Mouse (Mus musculus) mouse trophoblast stem cell (cell line): ENCODE data around the gene Efna1.

Source experiments
- in situ Hi-C, 2 experiments: fragments of 300-500 bp; cut with MseI, MboI; formaldehyde crosslinking; loops; 2 replicates in 1 of 2; 3 replicates in 1 of 2; pipeline ENCODE4 v1.15.1; 2025

The Efna1 gene

DNA sequence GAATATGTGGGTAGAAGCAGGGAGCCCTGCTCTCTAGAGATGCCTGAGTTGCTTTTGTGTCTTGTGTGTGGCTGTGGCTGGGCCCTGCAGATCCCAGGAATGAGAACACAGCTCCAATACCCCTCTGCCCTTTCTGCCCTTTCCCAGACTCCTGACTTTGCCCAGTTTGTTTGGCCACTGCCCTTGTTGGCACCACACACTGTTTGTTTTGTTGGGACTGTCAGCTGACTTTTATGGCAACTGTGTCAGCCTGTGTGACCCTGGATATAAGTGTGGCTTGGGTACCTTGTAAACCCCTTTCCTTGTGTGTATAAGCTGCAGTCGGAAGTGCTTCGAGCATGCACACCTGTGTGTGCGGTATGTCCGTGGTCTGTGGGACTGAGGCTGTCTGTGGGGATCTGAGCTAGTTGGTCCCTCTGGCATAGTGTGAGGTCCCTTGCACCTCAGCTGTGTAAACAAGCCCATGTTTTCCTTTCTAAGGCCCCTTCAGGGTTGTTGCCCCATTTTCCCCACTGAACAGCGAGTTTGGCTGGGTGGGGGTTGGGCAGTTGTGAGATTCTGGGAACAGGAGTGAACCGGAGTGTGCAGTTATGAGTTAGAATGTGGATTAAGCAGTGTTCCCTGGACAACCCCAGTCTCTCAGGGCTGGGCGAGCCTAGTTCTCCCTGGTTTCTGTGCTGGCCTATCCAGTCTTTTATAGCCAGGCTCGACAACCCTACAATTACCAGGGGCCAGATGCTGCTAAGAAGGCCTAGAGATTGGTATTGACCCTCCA, 24.8 kb upstream of the Efna1 start:
- in situ Hi-C loops: no loop called here

- in situ Hi-C loops: no loop called here
Measured at GRCm38 (mm10) chr3:89305105-89305504, 24.2 kb upstream of the Efna1 start.

- in situ Hi-C loops: no loop called here
Measured at GRCm38 (mm10) chr3:89304440-89304839, 23.5 kb upstream of the Efna1 start.

GRCm38 (mm10) chr3:89300514-89300913, 19.6 kb upstream of the Efna1 start:
- in situ Hi-C loops: no loop called here

DNA sequence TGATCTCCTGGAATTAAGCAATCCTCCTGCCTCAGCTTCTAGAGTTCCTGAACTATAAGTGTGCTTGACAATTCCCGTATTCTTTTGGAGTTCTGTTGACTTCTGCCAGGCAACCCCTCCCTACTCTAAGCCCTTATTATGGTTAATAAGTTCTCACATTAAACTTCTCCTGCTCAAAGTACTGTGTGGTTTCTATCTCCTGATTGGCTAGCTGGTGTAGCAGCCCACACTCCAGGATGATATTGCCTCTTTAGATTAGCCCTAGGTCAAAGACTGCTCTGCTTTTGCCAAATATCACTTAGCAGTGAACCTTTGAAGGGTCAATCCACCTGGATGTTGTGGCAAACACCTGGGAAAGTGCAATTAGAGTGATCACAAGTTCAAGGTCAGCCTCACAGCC, 19.1 kb upstream of the Efna1 start:
- in situ Hi-C loops: no loop called here

DNA sequence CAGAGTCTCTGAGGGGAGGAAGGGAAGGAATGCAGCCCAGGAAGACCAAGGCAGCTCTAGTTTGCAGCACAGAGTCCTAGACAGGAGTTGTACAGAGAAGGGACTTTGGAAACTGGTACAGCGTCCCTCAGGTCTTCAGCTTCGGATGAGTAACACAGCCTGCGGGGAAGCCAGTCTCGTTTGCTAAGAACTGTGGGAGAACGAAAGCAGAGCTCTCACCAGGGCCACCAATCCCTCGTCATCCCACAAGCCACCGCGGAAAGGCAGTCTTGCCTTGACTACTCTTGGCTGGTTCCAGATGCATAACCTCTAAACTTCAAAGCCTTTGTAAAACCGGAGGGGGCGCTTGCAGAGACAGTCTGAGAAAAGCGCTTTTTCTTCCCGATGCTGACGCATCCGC, 18.6 kb upstream of the Efna1 start:
- in situ Hi-C loops: loop anchor here in 1 of 2 experiments (10.0 kb wide), 1 partner anchor 55 kb away; the partner anchor contains the start of genes Krtcap2 and Trim46

DNA sequence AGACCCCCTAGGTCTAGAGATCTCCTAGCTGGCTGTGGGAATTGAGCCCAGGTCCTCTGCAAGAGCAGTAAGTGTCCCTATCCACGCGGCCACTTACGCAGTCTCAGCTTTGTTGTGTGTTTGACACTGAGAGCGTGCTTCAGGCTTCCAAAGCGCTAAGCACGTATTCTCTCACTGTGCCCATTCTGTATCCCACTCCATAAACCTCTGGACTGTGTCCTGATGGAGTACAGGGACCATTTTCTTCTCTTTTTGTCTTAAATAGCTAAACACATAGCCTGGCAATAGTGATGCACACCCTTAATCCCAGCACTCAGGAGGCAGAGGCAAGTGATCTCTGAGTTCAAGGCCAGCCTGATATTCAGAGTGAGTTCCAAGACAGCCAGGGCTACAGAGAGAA, 18.0 kb upstream of the Efna1 start:
- in situ Hi-C loops: loop anchor here in 1 of 2 experiments (10.0 kb wide), 1 partner anchor 54 kb away; the partner anchor contains the start of genes Krtcap2 and Trim46

GRCm38 (mm10) chr3:89296761-89297396, 15.9 kb upstream of the Efna1 start:
- in situ Hi-C loops: loop anchor here in 1 of 2 experiments (10.0 kb wide), 1 partner anchor 52 kb away; the partner anchor contains the start of genes Krtcap2 and Trim46

- in situ Hi-C loops: loop anchor here in 1 of 2 experiments (10.0 kb wide), 1 partner anchor 51 kb away; the partner anchor contains the start of genes Krtcap2 and Trim46
Measured at GRCm38 (mm10) chr3:89295685-89296230, 14.8 kb upstream of the Efna1 start.

DNA sequence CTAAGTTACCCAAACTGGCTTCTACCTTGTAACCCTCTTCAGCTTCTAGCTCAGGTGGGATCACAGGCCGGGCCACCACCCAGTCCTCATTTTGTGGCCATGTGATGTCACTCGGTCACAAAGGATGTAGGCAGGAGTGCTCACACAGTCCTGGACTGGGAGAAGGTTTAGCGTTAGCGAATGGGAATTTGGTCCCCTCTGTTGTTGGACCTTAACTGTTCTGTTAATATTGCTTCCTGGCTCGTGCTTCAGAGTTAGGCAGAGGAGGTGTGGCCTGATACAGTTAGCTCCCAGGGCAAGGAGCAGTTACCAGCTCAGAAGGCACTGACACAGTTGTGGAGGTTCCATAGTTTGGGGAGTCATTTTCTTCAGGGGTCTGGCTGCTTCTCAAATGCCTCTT, 13.3 kb upstream of the Efna1 start:
- in situ Hi-C loops: loop anchor here (5.0 to 10.0 kb wide), 2 partner anchors 42 to 49 kb away; partner anchors contain the start of genes Krtcap2 (in 1 of the 2) and Trim46 (in 1 of the 2)

DNA sequence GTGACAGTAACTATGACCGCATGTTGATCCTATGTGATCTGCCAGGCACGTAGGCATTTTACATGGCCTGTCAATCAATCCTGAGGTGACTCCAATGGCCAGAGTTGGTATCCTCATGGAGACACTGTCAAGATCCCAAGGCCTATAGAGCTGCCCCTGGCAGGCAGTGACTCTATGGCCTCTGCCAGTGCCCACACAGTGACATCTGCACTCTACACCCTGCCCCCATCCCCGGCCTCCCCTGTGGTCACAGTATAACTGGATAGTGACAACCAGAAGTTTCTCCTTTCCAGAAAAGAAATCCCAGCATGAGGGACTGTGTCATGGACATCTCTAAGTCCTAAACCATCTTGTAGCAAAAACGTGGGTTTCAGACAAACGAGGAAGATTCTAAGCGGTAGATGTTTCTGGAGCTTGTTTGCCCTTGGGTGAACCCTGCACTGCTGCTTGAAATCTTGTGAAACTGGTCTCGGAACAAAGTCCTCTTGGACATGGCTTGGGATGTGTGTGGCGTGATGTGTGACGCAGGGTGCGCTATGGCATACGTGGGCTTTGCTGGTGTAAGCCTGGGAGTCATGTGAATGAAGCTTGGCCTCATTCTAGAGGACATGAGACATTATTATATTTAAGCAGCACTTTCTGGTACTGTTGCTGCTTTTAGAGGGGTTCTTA, 12.4 kb upstream of the Efna1 start:
- in situ Hi-C loops: loop anchor here (5.0 to 10.0 kb wide), 2 partner anchors 41 to 49 kb away; partner anchors contain the start of genes Krtcap2 (in 1 of the 2) and Trim46 (in 1 of the 2)

DNA sequence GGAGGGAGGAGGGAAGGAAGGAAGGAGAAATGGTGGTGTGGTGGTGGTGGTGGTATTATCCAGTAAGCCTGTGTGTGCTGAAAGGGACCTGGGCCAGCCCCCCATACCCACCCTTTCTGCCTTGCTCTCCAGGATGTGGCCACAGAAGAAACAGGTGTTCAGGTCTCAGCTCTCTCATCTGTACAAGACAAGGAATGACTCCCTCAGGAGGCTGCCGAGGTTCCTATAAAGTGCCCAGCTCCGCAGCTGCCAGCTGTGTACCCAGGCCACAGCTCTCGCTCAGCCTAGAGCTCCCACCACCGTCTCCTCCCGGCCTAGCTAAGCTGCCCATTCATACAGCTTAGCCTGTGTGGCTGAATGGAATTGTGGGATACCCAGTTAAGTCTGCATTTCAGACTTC, 11.4 kb upstream of the Efna1 start:
- in situ Hi-C loops: loop anchor here (5.0 to 10.0 kb wide), 2 partner anchors 40 to 48 kb away; partner anchors contain the start of genes Krtcap2 (in 1 of the 2) and Trim46 (in 1 of the 2)

- in situ Hi-C loops: loop anchor here (5.0 to 10.0 kb wide), 2 partner anchors 40 to 47 kb away; partner anchors contain the start of genes Krtcap2 (in 1 of the 2) and Trim46 (in 1 of the 2)
Measured at GRCm38 (mm10) chr3:89291874-89292273, 10.9 kb upstream of the Efna1 start.

DNA sequence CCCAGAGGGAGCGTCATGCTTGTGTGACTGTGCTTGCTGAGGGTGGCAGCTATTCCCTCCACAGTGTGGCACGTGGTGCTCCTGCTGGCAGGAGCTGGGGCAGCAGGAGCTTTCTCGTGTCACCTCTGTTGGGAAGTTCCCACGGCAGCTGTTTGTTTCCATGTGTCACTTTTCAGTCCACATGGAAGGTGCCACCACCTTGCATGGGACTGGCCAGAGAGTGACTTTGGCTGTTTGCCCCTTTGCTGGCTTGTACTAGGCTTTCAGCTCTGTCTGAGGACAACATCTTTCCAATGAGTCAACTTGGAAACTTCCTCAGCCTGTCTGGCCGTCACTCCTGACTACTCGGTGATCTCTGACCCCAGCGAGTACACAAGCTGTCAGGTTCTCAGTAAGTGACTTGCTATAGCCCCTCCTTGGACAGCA, 7.6 kb upstream of the Efna1 start:
- in situ Hi-C loops: no loop called here

DNA sequence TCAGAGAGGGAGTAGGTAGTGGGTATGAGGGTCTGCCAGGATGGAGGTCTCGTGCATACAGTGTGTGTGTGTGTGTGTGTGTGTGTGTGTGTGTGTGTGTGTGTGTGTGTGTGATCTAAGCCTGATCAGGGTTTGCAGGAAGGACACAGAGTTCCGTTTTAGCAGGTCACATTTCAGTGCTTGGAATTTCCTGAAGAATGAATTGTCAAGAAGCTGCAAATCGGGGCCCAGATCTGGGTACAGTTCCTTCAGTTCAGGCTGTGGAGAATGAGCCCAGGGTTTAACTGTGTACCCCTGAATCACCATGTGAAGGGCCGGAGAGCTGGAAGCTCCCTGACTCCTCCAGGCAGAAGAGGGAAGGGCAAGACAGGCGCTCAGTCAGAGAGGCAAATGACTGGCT, 6.3 kb upstream of the Efna1 start:
- in situ Hi-C loops: no loop called here

- in situ Hi-C loops: no loop called here
Measured at GRCm38 (mm10) chr3:89285526-89285925, 4.6 kb upstream of the Efna1 start.

DNA sequence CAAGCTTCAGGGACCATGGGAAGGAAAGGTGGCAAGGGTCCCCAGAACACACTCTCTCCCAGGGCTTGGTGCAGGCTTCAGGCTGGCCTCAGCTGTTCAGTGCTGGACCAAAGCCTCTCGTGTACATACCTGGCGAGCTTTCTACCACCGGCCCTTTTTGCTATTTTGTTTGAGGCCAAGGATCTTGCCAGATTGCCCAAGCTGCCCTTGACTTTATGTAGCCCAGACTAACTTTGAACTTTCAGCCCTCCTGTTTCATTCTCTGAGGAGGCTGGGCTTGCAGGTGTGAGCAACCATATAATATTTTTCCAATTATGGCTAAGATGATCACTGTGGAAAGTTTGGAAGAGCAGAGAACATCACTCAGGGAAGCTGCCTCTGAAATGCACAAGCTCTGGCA, 3.3 kb upstream of the Efna1 start:
- in situ Hi-C loops: no loop called here

DNA sequence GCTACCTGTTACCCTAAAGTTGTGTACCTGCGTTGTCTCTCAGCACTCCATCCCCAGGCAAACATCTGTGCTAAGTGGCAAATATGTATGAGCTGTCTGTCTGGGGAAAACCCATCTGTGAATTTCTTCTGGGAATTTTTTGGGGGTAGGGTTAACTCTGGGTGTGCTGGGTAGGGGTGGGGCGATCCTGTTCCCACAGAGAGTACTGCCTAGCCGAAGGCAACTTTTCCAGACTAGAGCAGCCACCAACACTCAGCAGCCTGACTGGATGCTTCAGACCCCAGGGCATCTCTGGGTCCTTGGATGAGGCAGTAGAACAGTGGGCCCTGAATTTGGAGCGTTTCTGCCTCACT, 1.3 kb upstream of the Efna1 start:
- in situ Hi-C loops: no loop called here

DNA sequence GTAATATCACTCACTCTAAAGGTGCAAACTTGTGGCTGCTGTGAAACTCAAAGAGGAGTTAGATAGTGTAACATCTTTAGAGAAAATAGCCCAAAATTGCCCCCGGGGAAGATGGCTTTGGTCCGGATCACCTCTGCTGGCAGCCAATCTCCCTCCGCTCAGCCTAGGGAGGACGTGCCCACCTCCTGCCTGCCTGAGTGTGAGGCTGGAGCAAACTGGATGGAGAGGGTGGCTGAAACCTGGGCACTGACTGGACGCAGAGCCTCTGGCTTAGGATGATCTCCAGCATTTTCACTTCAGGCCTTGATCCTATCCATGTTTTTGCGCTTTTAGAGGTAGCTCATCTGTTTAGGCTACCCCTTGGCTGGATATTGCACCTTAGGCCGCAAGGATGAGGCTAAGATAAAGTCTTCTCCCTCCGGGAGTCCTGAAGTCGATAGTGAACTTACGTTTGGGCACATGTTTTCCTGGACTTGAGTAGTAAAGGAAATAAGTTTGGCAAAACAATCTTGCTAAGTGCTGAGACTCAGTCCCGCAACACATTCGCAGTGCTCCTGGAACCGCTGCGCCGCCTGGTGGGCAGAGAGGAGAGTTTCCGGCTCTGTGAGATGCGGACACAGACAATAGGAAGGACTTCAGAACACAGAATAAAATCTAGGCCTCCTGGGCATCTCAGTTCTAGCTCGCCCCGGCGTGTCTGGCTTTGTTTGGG, 793 bp upstream of the Efna1 start:
- in situ Hi-C loops: no loop called here

DNA sequence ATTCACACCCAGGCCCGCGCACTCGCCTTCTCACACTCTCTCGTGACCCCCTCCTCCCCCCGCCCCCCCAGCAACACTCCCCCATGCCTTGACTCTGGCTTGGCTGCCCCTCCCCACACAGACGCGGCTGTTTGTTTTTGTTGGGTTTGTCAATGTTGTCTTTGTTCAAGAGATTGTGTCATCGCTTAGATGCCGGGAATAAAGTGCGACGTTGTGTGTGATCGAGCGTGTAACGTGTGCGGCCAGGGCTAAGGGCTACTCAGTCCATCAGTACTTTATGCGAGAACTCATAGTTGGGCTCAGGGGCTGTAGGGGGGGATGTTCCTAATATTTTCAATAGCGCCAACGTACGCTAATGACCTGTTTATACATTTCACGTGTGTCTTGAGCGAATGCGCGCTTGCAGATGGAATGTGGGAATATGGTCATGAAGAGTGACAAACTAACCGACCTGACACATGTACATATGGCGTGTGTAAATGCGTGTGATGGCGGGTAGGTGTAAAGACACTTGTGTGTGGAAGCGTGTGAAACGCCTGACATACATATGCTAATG, 814 bp downstream of the Efna1 start:
- in situ Hi-C loops: no loop called here
